Mouse (Mus musculus) common myeloid progenitor, adult 5-6 weeks (primary cell): ENCODE results near the gene Ugt1a8. TPM values are rescaled to one million over a fixed set of nuclear protein-coding genes. Genes with fewer than 3 reads are reported as not detected.

Experiments used
- total RNA-seq: library from RNA; stranded (forward); fragments of 200-1000, 187-1606 nt; gene quantifications from 2 replicates; pipeline ENCODE4 v1.2.3, GENCODE M21; 2017

The Ugt1a8 gene
- total RNA-seq, 1 experiment from 2014 or later: not detected

Other genes starting within 250 kb of the Ugt1a8 start
- gene Dgkd, start 234.5 kb upstream of the Ugt1a8 start, total RNA-seq: 29.2 and 39.9 TPM in 2 replicates
- 15.7 and 27.8 TPM in 2 replicates for gene Usp40, start 79.3 kb upstream of the Ugt1a8 start, total RNA-seq
- gene Ugt1a10, start 32.4 kb upstream of the Ugt1a8 start, total RNA-seq: not detected in 2 replicates
- not detected in 2 replicates for gene Ugt1a9, start 17.0 kb upstream of the Ugt1a8 start, total RNA-seq
- gene Ugt1a7c, start 7.2 kb downstream of the Ugt1a8 start, total RNA-seq: 20.6 and 22.1 TPM in 2 replicates
- gene Ugt1a6b, start 15.4 kb downstream of the Ugt1a8 start, total RNA-seq: 0.91 and 4.2 TPM in 2 replicates
- gene Ugt1a6a, start 47.0 kb downstream of the Ugt1a8 start, total RNA-seq: 0.78 and 1.3 TPM in 2 replicates
- 0.41 TPM in 1 of 2 replicates, not detected in the other for gene Ugt1a5, start 78.2 kb downstream of the Ugt1a8 start, total RNA-seq
- not detected in 2 replicates for gene Ugt1a2, start 112.8 kb downstream of the Ugt1a8 start, total RNA-seq
- gene Dnajb3, start 118.0 kb downstream of the Ugt1a8 start, total RNA-seq: 1.4 and 2.3 TPM in 2 replicates
- 1.4 TPM in 1 of 2 replicates, not detected in the other for gene Ugt1a1, start 124.1 kb downstream of the Ugt1a8 start, total RNA-seq
- 0.15 and 0.18 TPM in 2 replicates for gene Mroh2a, start 139.2 kb downstream of the Ugt1a8 start, total RNA-seq
- gene Hjurp, start 189.8 kb downstream of the Ugt1a8 start, total RNA-seq: 186 and 205 TPM in 2 replicates
- not detected in 2 replicates for gene Trpm8, start 189.8 kb downstream of the Ugt1a8 start, total RNA-seq